Mouse (Mus musculus) bone marrow, adult 2 months (tissue): ENCODE results near the gene Cutal.

Source experiments
- CTCF ChIP-seq: fragments of 200-500 bp; IDR thresholded peaks from 2 replicates; pipeline ENCODE4 v1.5.1; 2011; ENCODE audit warnings: low read length, control low read depth; ENCODE audit not compliant: control insufficient read depth, insufficient read depth
- POLR2A ChIP-seq: fragments of 200-500 bp; IDR thresholded peaks from 2 replicates; pipeline ENCODE4 v1.6.1; 2011; ENCODE audit warnings: low read depth, mild to moderate bottlenecking, control low read depth, low read length, borderline replicate concordance; ENCODE audit not compliant: control insufficient read depth

- TF ChIP-seq POLR2A (no peak), CTCF (no peak)
Measured at GRCm38 (mm10) chr2:34857728-34858127, 16.5 kb upstream of the Cutal start.
